Mouse (Mus musculus) liver, embryonic 11.5 days (tissue): ENCODE measurements around the gene Capza1. TPM values are rescaled to one million over a fixed set of nuclear protein-coding genes. Genes with fewer than 3 reads are reported as not detected.

Experiments
- ATAC-seq: fragments of 200-750 bp; cut with Nextera tagmentation; replicated peaks from 2 replicates; pipeline ENCODE4 v1.8.0; 2017; ENCODE audit warnings: moderate number of reproducible peaks, mild to moderate bottlenecking, moderate TSS enrichment, moderate library complexity; ENCODE audit not compliant: low FRiP score
- DNase-seq: peaks from one replicate; pipeline ENCODE4 v3.0.0-alpha.2; 2017; ENCODE audit warnings: low spot score
- H3K27ac ChIP-seq: fragments of 300-500 bp; sonication (generic); 2 replicates; pipeline ENCODE4 v1.5.1; 2014; ENCODE audit warnings: mild to moderate bottlenecking, low read depth, low read length, control low read depth
- H3K27me3 ChIP-seq: fragments of 300-500 bp; sonication (generic); replicated peaks from 2 replicates; pipeline ENCODE4 v1.6.1; 2014; ENCODE audit warnings: low read length, mixed read lengths; ENCODE audit not compliant: control insufficient read depth, insufficient read depth
- H3K36me3 ChIP-seq: fragments of 300-500 bp; sonication (generic); 2 replicates; pipeline ENCODE4 v1.6.1; 2014; ENCODE audit warnings: mild to moderate bottlenecking, low read length, moderate library complexity, mixed read lengths; ENCODE audit not compliant: control insufficient read depth, insufficient read depth
- H3K4me1 ChIP-seq: fragments of 300-500 bp; sonication (generic); replicated peaks from 2 replicates; pipeline ENCODE4 v1.6.1; 2014; ENCODE audit warnings: low read length, mixed read lengths; ENCODE audit not compliant: control insufficient read depth, insufficient read depth
- H3K4me2 ChIP-seq: fragments of 300-500 bp; sonication (generic); 2 replicates; pipeline ENCODE4 v1.6.1; 2014; ENCODE audit warnings: mild to moderate bottlenecking, control low read depth, moderate library complexity
- H3K4me3 ChIP-seq: fragments of 300-500 bp; sonication (generic); 2 replicates; pipeline ENCODE4 v1.5.1; 2014; ENCODE audit warnings: low read depth, low read length, control low read depth
- H3K9ac ChIP-seq: fragments of 300-500 bp; sonication (generic); 2 replicates; pipeline ENCODE4 v1.6.1; 2014; ENCODE audit warnings: low read depth, low read length, control low read depth
- H3K9me3 ChIP-seq: fragments of 300-500 bp; sonication (generic); 2 replicates; pipeline ENCODE4 v1.6.1; 2016; ENCODE audit warnings: low read length, inconsistent platforms, mixed read lengths; ENCODE audit not compliant: control insufficient read depth
- WGBS: fragments of 180-500 bp; shearing (Covaris S2); extraction: QIAGEN DNeasy Blood & Tissue Kit; methylation state at CpG from one replicate; pipeline ENCODE4 v1.1.7; 2014; 5-methylcytosine and 5-hydroxymethylcytosine counted together
- polyA plus RNA-seq: library from polyadenylated mRNA; unstranded; fragments of >200 nt; fragmentation: Nextera tagmentation; extraction: Ambion mirVana; gene quantifications from 2 replicates; pipeline ENCODE4 v1.2.1, GENCODE M21; 2014

Capza1 gene
- polyA plus RNA-seq, 1 experiment from 2014 or later = 169 TPM

DNA sequence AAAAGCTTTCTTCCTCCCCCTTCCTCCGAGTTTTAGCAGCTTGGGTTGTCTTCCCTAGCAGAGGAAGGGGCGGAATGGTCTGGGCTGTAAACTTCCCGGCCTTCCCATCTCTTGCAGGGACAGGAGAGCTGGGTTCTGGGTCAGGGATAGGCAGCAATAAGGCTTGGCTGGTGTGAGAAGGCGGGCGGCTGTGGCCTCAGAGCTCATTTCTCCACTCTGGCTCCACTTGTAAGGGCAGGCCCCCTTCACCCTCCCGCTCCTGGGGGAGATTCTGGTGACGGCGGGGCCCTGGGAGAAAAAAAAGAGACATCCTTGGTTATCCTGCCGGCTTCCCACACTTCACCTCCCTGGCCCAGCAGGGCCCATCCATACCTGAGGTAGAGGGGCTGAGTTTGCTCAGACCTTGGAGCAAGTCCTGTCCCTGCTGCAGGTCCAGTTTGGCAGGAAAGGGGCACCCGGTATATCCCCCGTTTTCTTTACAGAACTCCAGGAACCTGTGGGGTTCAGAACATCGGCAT is 69.3 kb downstream of the Capza1 start:
- Histone ChIP-seq H3K9ac (no peak overlapping the region), H3K4me3 (no peak overlapping the region), H3K4me2 (no peak overlapping the region; the same call in 1 of the 2 replicates), H3K9me3 (no peaks in the 10 kb centered on the region), H3K27me3 (no peaks in the 10 kb centered on the region), H3K36me3 (peaks cover 17% of the 10 kb centered on the region), H3K4me1 (peaks cover 38% of the 10 kb centered on the region), H3K27ac (peak overlapping the region; percentile 44; the same call in 1 of the 2 replicates)
- DNase-seq (no peak), ATAC-seq (no peak)
- WGBS = 57% methylated on average over 12 of the region's 12 CpGs

DNA sequence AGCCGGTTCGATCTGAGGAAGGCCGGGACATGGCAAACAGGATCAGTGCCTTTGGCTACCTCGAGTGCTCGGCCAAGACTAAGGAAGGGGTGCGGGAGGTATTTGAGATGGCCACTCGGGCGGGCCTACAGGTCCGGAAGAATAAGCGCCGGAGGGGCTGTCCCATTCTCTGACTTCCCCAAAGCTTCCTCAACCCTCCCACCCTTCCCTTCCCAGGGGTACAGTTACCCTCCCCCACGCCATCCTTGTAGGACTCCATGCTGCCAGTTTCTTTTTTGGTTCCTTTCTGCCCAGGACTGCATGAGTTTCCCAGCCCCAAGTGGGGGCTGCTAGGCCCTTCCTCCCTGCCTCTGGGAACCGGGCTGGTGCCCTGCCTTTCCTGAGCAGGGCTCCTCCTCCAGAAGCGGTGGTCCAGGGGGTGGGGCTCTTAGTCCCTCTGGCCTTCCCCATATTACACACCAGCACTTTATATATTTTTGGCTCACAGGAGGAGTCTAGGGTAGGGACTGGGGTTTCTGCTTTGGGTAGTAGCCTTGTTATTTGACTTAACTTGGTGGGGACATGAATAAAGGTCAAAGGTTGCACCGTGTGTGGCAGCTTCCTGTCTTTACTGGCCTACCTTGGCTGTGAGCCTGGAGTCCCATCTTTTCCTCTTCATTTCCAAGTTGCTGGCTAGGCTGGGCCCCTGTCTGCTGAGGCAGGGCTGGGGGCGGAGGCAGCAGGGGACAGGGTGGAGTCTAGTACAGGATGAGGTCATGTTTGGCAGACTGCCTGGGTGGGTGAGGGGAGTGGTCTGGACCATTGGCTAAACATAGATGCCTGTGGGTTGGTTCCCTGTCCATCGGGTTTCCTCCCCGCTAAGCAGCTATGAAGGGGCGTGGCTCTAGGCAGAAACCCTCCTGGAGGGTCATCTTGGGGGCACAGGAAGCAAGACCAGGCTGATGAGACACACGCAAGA is 70.2 kb downstream of the Capza1 start:
- H3K4me2 ChIP-seq = peak overlapping the region; percentile 3; the same call in 1 of the 2 replicates
- H3K4me3 ChIP-seq = 0 out of 2 replicates have a peak overlapping the region, but pooled peaks have one; percentile 19
- ATAC-seq = peak; percentile 82
- H3K27ac ChIP-seq = peak overlapping the region; percentile 72
- H3K4me1 ChIP-seq = peaks cover 41% of the 10 kb centered on the region
- H3K9ac ChIP-seq = no peak overlapping the region
- peaks cover 6% of the 10 kb centered on the region; the same call in 1 of the 2 replicates for H3K27me3 ChIP-seq
- WGBS = 45% methylated on average over 20 of the region's 20 CpGs
- H3K36me3 ChIP-seq = peaks cover 14% of the 10 kb centered on the region
- peak; percentile 90 for DNase-seq
- H3K9me3 ChIP-seq = no peaks in the 10 kb centered on the region

GRCm38 (mm10) chr3:104792360-104793270 is 71.7 kb downstream of the Capza1 start:
- Histone ChIP-seq H3K27me3 (peaks cover 6% of the 10 kb centered on the region; the same call in 1 of the 2 replicates), H3K4me1 (peaks cover 41% of the 10 kb centered on the region), H3K4me3 (no peak overlapping the region), H3K36me3 (peaks cover 13% of the 10 kb centered on the region; the same call in 1 of the 2 replicates), H3K9ac (no peak overlapping the region), H3K4me2 (no peak overlapping the region; the same call in 1 of the 2 replicates), H3K27ac (no peak overlapping the region), H3K9me3 (no peaks in the 10 kb centered on the region)
- DNase-seq (no peak), ATAC-seq (no peak)
- 56% methylated on average over 15 of the region's 15 CpGs for WGBS

DNA sequence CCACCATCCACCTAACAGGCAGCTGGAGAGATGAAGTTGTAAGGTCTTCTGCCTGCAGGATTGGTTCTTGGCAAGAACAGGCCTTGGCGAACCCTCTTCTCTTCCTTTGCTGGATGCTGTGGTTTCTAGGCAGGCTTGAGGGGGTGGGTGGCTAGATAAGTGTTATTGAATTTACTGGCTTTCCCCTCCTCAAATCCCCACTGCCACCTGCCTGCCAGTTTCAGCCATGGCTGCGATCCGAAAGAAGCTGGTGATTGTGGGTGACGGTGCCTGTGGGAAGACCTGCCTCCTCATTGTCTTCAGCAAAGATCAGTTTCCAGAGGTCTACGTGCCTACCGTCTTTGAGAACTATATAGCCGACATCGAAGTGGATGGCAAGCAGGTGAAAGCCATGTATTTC is 72.6 kb downstream of the Capza1 start:
- peaks cover 41% of the 10 kb centered on the region for H3K4me1 ChIP-seq
- no peak for DNase-seq
- H3K9ac ChIP-seq = no peak overlapping the region
- H3K27me3 ChIP-seq = peaks cover 6% of the 10 kb centered on the region; the same call in 1 of the 2 replicates
- H3K27ac ChIP-seq = no peak overlapping the region
- no peak overlapping the region for H3K4me2 ChIP-seq
- ATAC-seq = no peak
- peaks cover 8% of the 10 kb centered on the region; the same call in 1 of the 2 replicates for H3K36me3 ChIP-seq
- 93% methylated on average over 8 of the region's 8 CpGs for WGBS
- H3K9me3 ChIP-seq = no peaks in the 10 kb centered on the region
- no peak overlapping the region for H3K4me3 ChIP-seq

GRCm38 (mm10) chr3:104791017-104791416 is 73.3 kb downstream of the Capza1 start:
- H3K27me3 ChIP-seq = peaks cover 6% of the 10 kb centered on the region; the same call in 1 of the 2 replicates
- H3K9ac ChIP-seq = no peak overlapping the region
- no peak for DNase-seq
- H3K27ac ChIP-seq = no peak overlapping the region
- H3K4me1 ChIP-seq = peaks cover 41% of the 10 kb centered on the region
- H3K4me3 ChIP-seq = peak overlapping the region; percentile 55; the same call in 1 of the 2 replicates
- H3K9me3 ChIP-seq = no peaks in the 10 kb centered on the region
- 37% methylated on average over 4 of the region's 4 CpGs for WGBS
- peak overlapping the region; percentile 85 for H3K4me2 ChIP-seq
- ATAC-seq = no peak
- H3K36me3 ChIP-seq = peaks cover 8% of the 10 kb centered on the region; the same call in 1 of the 2 replicates

GRCm38 (mm10) chr3:104790401-104790937 is 73.8 kb downstream of the Capza1 start:
- Histone ChIP-seq H3K4me1 (peaks cover 37% of the 10 kb centered on the region), H3K4me3 (peak overlapping the region; percentile 55), H3K9me3 (no peaks in the 10 kb centered on the region), H3K27ac (peak overlapping the region; percentile 32), H3K4me2 (peak overlapping the region; percentile 85), H3K27me3 (peaks cover 6% of the 10 kb centered on the region; the same call in 1 of the 2 replicates), H3K36me3 (peaks cover 3% of the 10 kb centered on the region; the same call in 1 of the 2 replicates), H3K9ac (peak overlapping the region; percentile 66)
- ATAC-seq (no peak), DNase-seq (no peak)
- 26% methylated on average over 6 of the region's 6 CpGs for WGBS

GRCm38 (mm10) chr3:104789822-104790221 is 74.5 kb downstream of the Capza1 start:
- WGBS = 51% methylated on average over 13 of the region's 13 CpGs
- DNase-seq (peak; percentile 37), ATAC-seq (no peak)
- Histone ChIP-seq H3K27me3 (peaks cover 6% of the 10 kb centered on the region; the same call in 1 of the 2 replicates), H3K9ac (peak overlapping the region; percentile 66), H3K4me2 (peak overlapping the region; percentile 85), H3K4me3 (peak overlapping the region; percentile 55), H3K36me3 (0 out of 2 replicates have a peak, but pooled peaks cover 2% of the 10 kb centered on the region), H3K27ac (no peak overlapping the region; the same call in 1 of the 2 replicates), H3K4me1 (peaks cover 33% of the 10 kb centered on the region), H3K9me3 (no peaks in the 10 kb centered on the region)
